Mouse (Mus musculus): Measurements from ENCODE around the gene Ascc1.

GRCm38 (mm10) chr10:60077736-60078560 is 75.3 kb downstream of the Ascc1 start:
- TF ChIP-seq CTCF (IDR thresholded peaks at IDR 0.05; ENCODE audit: extremely low read depth, insufficient read depth, insufficient read length, insufficient replicate concordance) (no peak), POLR2A (IDR thresholded peaks at IDR 0.05; ENCODE audit: low read depth, low read length) (no peak)

Data from spleen, adult 2 months (tissue).